Mouse (Mus musculus) G1E-ER4 (cell line): ENCODE results near the gene Plcg2. TPM values are rescaled to one million over a fixed set of nuclear protein-coding genes. Genes with fewer than 3 reads are reported as not detected.

Experiments used
- GATA1 ChIP-seq: IDR thresholded peaks from one replicate; pipeline ENCODE4 v1.8.0; 2012; ENCODE audit warnings: low read length, inconsistent platforms
- polyA plus RNA-seq: library from polyadenylated mRNA; stranded (reverse); fragments of >175 nt; gene quantifications from 2 replicates; pipeline ENCODE4 v1.2.3, GENCODE M21; 2012

Gene Plcg2
- polyA plus RNA-seq, 1 experiment: not detected

GRCm38 (mm10) chr8:117683925-117684472, 185.9 kb downstream of the Plcg2 start:
- no peak for TF ChIP-seq GATA1

- no peak for TF ChIP-seq GATA1
Measured at GRCm38 (mm10) chr8:117684504-117684903, 186.4 kb downstream of the Plcg2 start.

Other genes with a start within 250 kb of the Plcg2 start
- 21.1 and 21.7 TPM in 2 replicates for gene Cmip, start 241.2 kb upstream of the Plcg2 start, polyA plus RNA-seq
- gene Sdr42e1, start 175.4 kb downstream of the Plcg2 start, polyA plus RNA-seq: not detected in 2 replicates
- gene Hsd17b2, start 203.6 kb downstream of the Plcg2 start, polyA plus RNA-seq: not detected in 2 replicates